Mouse (Mus musculus) lung, postnatal 0 days (tissue): Measurements from ENCODE around the gene Il23r.

ENCODE experiments used
- CTCF ChIP-seq: IDR thresholded peaks from 2 replicates; pipeline ENCODE4 v1.5.1; 2016; ENCODE audit warnings: antibody characterized with exemption, mild to moderate bottlenecking
- EP300 ChIP-seq: IDR thresholded peaks from 2 replicates; pipeline ENCODE4 v1.6.1; 2016; ENCODE audit warnings: antibody characterized with exemption, mild to moderate bottlenecking, control low read depth

GRCm38 (mm10) chr6:67416557-67416956 is 75.1 kb downstream of the Il23r start:
- TF ChIP-seq EP300 = no peak
- TF ChIP-seq CTCF = no peak
